Mouse (Mus musculus): ENCODE measurements around the gene Cript. TPM values are rescaled to one million over a fixed set of nuclear protein-coding genes. Genes with fewer than 3 reads are reported as not detected.
A peak's percentile ranks its signal among the peaks of the same experiment; 100 is the strongest.

The Cript gene
- polyA plus RNA-seq, 1 experiment from 2014 or later = 217 TPM

DNA sequence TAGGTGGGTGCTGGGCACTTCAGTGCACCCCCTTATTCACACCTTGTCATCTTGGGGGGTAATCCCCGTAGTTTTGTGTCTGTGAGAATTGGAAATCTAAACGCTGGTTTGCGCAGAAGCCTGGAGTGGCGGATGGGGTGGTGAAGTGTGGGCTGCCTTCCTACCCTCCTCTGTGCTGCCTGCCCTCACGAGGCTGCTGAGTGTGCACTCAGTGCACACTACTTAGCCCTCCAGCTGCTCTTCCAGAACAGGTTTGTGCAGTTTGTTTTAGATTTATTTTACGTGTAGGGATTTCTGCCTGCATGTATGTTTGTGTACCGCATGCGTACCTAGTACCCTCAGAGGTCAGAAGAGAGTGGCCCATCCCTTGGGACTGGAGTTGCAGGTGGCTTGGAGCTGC, 34.0 kb upstream of the Cript start:
- WGBS = 95% methylated on average over 8 of the region's 8 CpGs

DNA sequence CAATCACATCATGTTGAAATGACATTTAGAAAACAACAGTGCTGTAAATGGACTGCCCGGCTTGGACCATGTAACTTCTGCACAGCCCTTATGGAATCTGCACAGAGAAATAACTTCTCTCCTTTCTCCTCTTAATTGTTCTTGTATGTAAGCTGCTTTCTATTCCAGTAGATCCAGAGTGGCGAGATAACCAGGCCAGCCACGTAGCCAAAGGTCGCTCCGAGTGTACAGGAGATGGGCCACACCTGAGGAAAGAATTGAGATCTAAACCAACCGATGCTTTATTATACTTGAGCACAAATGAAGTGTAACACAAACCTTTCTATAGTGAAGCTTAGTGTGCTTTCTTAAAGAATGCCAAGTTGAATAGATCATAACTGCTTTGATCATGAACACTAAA, 28.0 kb upstream of the Cript start:
- Histone ChIP-seq H3K4me1 (ENCODE audit: control insufficient read depth, insufficient read depth, low read length) (no peaks in the 10 kb centered on the region), H3K9me3 (ENCODE audit: control insufficient read depth, low read length) (no peaks in the 10 kb centered on the region), H3K27ac (ENCODE audit: low read depth, low read length) (no peak overlapping the region), H3K9ac (replicated peaks; ENCODE audit: low read depth, low read length) (no peak overlapping the region), H3K27me3 (ENCODE audit: control insufficient read depth, insufficient read depth, low read length) (no peaks in the 10 kb centered on the region), H3K4me2 (ENCODE audit: low read depth, low read length) (no peak overlapping the region), H3K36me3 (ENCODE audit: control insufficient read depth, insufficient read depth, low read length) (peaks cover 4% of the 10 kb centered on the region; the same call in 1 of the 2 replicates), H3K4me3 (ENCODE audit: low read depth, low read length) (no peak overlapping the region)
- WGBS = 95% methylated on average over 6 of the region's 6 CpGs
- ATAC-seq (ENCODE audit: low read depth) = no peak

More for the DNA sequence above, 34.0 kb upstream of the Cript start:
- H3K9ac ChIP-seq (replicated peaks; ENCODE audit: low read depth, low read length) = no peak overlapping the region
- peaks cover 9% of the 10 kb centered on the region for H3K4me1 ChIP-seq (ENCODE audit: control insufficient read depth, insufficient read depth, low read length)
- no peak overlapping the region for H3K4me3 ChIP-seq (ENCODE audit: low read depth, low read length)
- no peak for ATAC-seq (ENCODE audit: low read depth)
- H3K4me2 ChIP-seq (ENCODE audit: low read depth, low read length) = no peak overlapping the region
- H3K27me3 ChIP-seq (ENCODE audit: control insufficient read depth, insufficient read depth, low read length) = no peaks in the 10 kb centered on the region
- H3K27ac ChIP-seq (ENCODE audit: low read depth, low read length) = no peak overlapping the region
- no peaks in the 10 kb centered on the region for H3K9me3 ChIP-seq (ENCODE audit: control insufficient read depth, low read length)
- H3K36me3 ChIP-seq (ENCODE audit: control insufficient read depth, insufficient read depth, low read length) = no peaks in the 10 kb centered on the region

GRCm38 (mm10) chr17:87008950-87009349, 16.4 kb upstream of the Cript start:
- no peaks in the 10 kb centered on the region for H3K9me3 ChIP-seq (ENCODE audit: control insufficient read depth, low read length)
- H3K4me1 ChIP-seq (ENCODE audit: control insufficient read depth, insufficient read depth, low read length) = no peaks in the 10 kb centered on the region
- no peaks in the 10 kb centered on the region for H3K27me3 ChIP-seq (ENCODE audit: control insufficient read depth, insufficient read depth, low read length)
- no peak overlapping the region for H3K9ac ChIP-seq (replicated peaks; ENCODE audit: low read depth, low read length)
- 96% methylated on average over 3 of the region's 3 CpGs for WGBS
- H3K4me2 ChIP-seq (ENCODE audit: low read depth, low read length) = no peak overlapping the region
- no peak overlapping the region for H3K4me3 ChIP-seq (ENCODE audit: low read depth, low read length)
- no peaks in the 10 kb centered on the region for H3K36me3 ChIP-seq (ENCODE audit: control insufficient read depth, insufficient read depth, low read length)
- no peak overlapping the region for H3K27ac ChIP-seq (ENCODE audit: low read depth, low read length)
- no peak for ATAC-seq (ENCODE audit: low read depth)

DNA sequence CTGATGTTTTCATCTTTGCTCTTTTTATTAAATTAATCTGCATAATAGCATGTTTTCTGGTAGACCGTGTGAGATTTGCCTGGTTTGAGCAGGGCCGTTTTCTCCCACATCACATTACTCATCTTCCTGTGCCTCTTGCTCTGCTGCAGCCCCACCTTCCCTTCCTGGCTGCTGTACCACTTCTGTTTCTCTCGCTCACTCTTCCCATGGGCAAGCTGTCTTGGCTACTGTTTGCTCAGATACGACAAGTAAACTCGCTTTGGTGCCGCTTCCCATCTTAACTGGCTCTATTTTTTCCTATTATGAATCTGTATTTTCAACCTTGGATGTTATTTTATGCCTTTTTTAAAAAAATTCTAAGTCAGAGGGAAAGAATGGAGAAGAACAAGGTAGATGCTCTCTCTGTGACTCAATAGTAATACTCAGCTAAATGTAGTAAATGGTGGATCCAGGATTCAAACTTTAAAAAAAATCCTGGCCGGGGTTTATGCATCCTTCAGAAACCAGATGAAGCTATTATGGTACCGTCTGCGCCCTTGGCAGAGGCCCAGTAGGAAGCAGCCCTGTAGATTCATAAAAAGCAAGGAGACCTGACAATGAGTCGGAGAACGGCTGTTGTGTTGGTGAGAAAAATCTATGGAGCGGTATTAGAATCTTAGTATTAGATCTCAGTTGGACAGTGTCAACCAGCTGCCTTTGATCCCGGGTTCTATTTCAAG, 13.9 kb upstream of the Cript start:
- Histone ChIP-seq H3K4me1 (ENCODE audit: control insufficient read depth, insufficient read depth, low read length) (no peaks in the 10 kb centered on the region), H3K4me3 (ENCODE audit: low read depth, low read length) (no peak overlapping the region), H3K36me3 (ENCODE audit: control insufficient read depth, insufficient read depth, low read length) (no peaks in the 10 kb centered on the region), H3K9me3 (ENCODE audit: control insufficient read depth, low read length) (no peaks in the 10 kb centered on the region), H3K27me3 (ENCODE audit: control insufficient read depth, insufficient read depth, low read length) (no peaks in the 10 kb centered on the region), H3K4me2 (ENCODE audit: low read depth, low read length) (no peak overlapping the region), H3K9ac (replicated peaks; ENCODE audit: low read depth, low read length) (no peak overlapping the region), H3K27ac (ENCODE audit: low read depth, low read length) (0 out of 2 replicates have a peak overlapping the region, but pooled peaks have one; percentile 16)
- WGBS = 75% methylated on average over 13 of the region's 13 CpGs
- ATAC-seq (ENCODE audit: low read depth) = no peak

DNA sequence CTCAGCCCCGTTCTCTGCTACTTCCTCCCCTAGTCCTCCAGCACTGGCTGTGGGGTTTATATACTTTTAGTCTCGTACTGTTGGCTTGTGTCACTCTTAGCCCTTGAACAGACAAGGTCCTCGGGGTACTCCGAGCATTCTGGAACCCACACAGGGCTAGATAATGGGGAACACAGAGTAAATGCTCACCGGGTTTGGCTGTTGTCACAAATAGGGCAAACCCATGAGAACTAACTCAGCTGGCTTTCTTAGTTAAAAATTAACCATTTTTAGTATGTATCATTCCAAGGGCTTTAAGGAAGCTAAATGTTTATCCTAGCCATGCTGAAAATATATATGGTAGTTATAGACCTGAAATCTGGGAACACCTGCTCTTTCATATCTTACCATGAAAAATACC, 5.7 kb upstream of the Cript start:
- Histone ChIP-seq H3K4me3 (ENCODE audit: low read depth, low read length) (no peak overlapping the region), H3K36me3 (ENCODE audit: control insufficient read depth, insufficient read depth, low read length) (0 out of 2 replicates have a peak, but pooled peaks cover 3% of the 10 kb centered on the region), H3K27me3 (ENCODE audit: control insufficient read depth, insufficient read depth, low read length) (no peaks in the 10 kb centered on the region), H3K4me2 (ENCODE audit: low read depth, low read length) (no peak overlapping the region), H3K4me1 (ENCODE audit: control insufficient read depth, insufficient read depth, low read length) (peaks cover 6% of the 10 kb centered on the region), H3K9ac (replicated peaks; ENCODE audit: low read depth, low read length) (no peak overlapping the region), H3K27ac (ENCODE audit: low read depth, low read length) (no peak overlapping the region), H3K9me3 (ENCODE audit: control insufficient read depth, low read length) (no peaks in the 10 kb centered on the region)
- ATAC-seq (ENCODE audit: low read depth) = no peak
- WGBS = 87% methylated on average over 5 of the region's 5 CpGs

DNA sequence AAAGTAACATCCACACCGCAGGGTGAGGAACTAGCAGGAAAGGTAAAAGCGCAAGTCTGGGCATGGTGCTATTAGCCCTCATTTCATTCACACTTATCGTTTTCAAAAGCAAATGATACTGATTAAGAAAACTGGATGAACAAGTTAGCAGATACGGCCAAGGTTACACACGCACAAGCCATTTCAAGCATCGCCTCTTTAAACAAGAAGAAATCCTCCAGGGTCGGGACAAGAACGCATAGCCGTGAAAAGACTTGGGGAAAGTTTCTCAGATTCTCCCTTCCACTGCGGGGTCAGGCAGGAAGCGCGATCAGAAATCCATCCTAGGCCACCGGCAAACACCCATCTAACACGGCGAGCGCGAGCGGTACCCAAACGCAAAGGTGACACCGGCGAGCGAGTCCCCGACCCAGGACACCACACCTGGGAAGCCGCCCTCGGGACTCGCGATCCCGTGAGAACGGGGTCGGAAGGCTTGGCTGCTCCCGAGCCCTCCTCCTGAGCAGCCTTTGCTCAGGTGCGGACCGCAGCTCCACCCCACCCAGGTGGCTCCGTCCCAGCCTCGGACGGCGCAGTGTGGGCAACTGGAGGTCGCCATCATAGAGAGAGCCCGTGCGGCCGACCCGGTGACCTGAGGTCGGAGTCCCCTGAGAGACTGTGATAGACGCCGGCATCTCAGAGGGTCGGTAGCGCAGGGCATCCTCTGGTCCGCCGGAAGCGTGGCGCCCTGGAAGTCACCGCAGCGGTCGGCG, 683 bp upstream of the Cript start:
- H3K27ac ChIP-seq (ENCODE audit: low read depth, low read length) = no peak overlapping the region
- peak overlapping the region; percentile 97 for H3K4me2 ChIP-seq (ENCODE audit: low read depth, low read length)
- no peaks in the 10 kb centered on the region for H3K27me3 ChIP-seq (ENCODE audit: control insufficient read depth, insufficient read depth, low read length)
- ATAC-seq (ENCODE audit: low read depth) = peak; percentile 79; the same call in 1 of the 2 replicates
- 0 out of 2 replicates have a peak, but pooled peaks cover 3% of the 10 kb centered on the region for H3K36me3 ChIP-seq (ENCODE audit: control insufficient read depth, insufficient read depth, low read length)
- peak overlapping the region; percentile 67 for H3K9ac ChIP-seq (replicated peaks; ENCODE audit: low read depth, low read length)
- WGBS = 1% methylated on average over 55 of the region's 55 CpGs
- H3K4me1 ChIP-seq (ENCODE audit: control insufficient read depth, insufficient read depth, low read length) = peaks cover 8% of the 10 kb centered on the region
- H3K9me3 ChIP-seq (ENCODE audit: control insufficient read depth, low read length) = no peaks in the 10 kb centered on the region
- H3K4me3 ChIP-seq (ENCODE audit: low read depth, low read length) = peak overlapping the region; percentile 91

- Histone ChIP-seq H3K27ac (ENCODE audit: low read depth, low read length) (no peak overlapping the region), H3K27me3 (ENCODE audit: control insufficient read depth, insufficient read depth, low read length) (no peaks in the 10 kb centered on the region), H3K9me3 (ENCODE audit: control insufficient read depth, low read length) (no peaks in the 10 kb centered on the region), H3K4me2 (ENCODE audit: low read depth, low read length) (no peak overlapping the region), H3K9ac (replicated peaks; ENCODE audit: low read depth, low read length) (no peak overlapping the region), H3K4me1 (ENCODE audit: control insufficient read depth, insufficient read depth, low read length) (no peaks in the 10 kb centered on the region), H3K4me3 (ENCODE audit: low read depth, low read length) (no peak overlapping the region), H3K36me3 (ENCODE audit: control insufficient read depth, insufficient read depth, low read length) (peaks cover 10% of the 10 kb centered on the region)
- no peak for ATAC-seq (ENCODE audit: low read depth)
- 68% methylated on average over 10 of the region's 10 CpGs for WGBS
These were observed 11.1 kb downstream of the Cript start for GRCm38 (mm10) chr17:87036141-87037073.

- WGBS = 88% methylated on average over 5 of the region's 5 CpGs
- ATAC-seq (ENCODE audit: low read depth) = no peak
These were observed 13.1 kb downstream of the Cript start for GRCm38 (mm10) chr17:87038496-87038895.

More at GRCm38 (mm10) chr17:87038496-87038895, 13.1 kb downstream of the Cript start:
- H3K4me1 ChIP-seq (ENCODE audit: control insufficient read depth, insufficient read depth, low read length) = no peaks in the 10 kb centered on the region
- H3K36me3 ChIP-seq (ENCODE audit: control insufficient read depth, insufficient read depth, low read length) = peaks cover 7% of the 10 kb centered on the region
- no peaks in the 10 kb centered on the region for H3K27me3 ChIP-seq (ENCODE audit: control insufficient read depth, insufficient read depth, low read length)
- no peaks in the 10 kb centered on the region for H3K9me3 ChIP-seq (ENCODE audit: control insufficient read depth, low read length)
- H3K4me2 ChIP-seq (ENCODE audit: low read depth, low read length) = no peak overlapping the region
- H3K27ac ChIP-seq (ENCODE audit: low read depth, low read length) = no peak overlapping the region
- no peak overlapping the region for H3K4me3 ChIP-seq (ENCODE audit: low read depth, low read length)
- no peak overlapping the region for H3K9ac ChIP-seq (replicated peaks; ENCODE audit: low read depth, low read length)
